Mouse (Mus musculus) cerebellum, adult 11 months (tissue): ENCODE results near the gene Pgls.

ENCODE experiments used
- DNase-seq: peaks from one replicate; pipeline ENCODE4 v3.0.0; 2022

The Pgls gene

DNA sequence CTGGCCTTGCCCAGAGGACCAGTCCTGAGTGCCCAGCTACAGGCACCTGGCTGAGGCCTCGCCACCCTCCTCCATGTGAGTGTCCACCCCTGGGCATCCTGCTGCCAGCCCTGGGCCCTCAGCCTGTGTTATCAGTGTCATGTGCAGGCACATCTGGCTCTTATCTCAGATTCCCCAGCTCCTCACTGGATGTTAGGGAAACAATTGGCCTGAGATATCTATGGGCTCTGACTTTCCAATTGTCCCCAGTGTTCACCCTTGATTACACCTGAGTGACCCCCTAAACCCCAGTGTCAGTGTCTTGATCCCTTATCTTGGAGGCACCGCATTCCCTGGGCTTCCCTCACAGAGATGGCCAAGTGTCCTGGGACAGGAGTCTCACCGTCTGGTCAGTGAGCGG lies 47.3 kb downstream of the Pgls start:
- no peak for DNase-seq

DNA sequence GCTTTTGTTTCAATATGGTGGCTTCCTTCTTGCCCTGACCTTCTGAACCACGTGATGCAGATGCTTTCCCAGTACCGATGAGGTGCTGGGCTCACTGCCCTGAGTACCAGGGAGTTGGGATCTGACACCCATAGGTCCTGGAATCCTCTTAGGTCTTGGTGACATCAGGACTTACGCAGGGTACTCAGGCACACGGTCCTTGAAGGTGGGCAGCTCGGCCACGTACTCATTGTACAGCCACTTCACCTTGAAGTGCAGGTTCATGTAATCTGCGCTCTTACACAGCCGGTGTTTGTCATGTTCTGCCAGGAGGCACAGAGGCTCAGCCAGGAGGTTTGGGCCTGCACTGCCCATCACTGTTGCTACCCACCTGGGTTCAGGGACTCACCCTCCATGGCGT lies 53.5 kb downstream of the Pgls start:
- no peak for DNase-seq
